Mouse (Mus musculus): ENCODE results near the gene Nt5c3b. TPM values are rescaled to one million over a fixed set of nuclear protein-coding genes. Genes with fewer than 3 reads are reported as not detected.

Nt5c3b gene
- polyA plus RNA-seq, 1 experiment from 2014 or later: 69.6 TPM

DNA sequence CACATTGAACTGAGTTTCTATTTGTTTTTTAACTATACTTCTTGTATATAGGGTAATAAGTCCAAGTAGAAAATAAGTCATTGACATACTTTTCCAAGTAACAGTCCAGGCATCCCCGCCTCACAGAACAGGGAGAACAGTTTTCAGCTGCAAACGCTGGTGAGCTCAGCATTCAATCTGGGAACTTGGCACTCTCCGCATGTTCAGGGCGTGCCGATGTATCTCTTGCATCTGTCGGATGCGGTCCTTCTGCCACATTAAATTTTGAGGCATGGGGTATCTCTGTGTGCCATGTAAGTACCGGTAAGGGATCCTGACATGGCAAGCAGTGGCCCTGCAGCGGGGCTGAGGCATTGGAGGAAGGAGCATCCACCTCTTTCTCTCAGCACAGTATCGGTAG lies 21.1 kb upstream of the Nt5c3b start:
- H3K4me1 ChIP-seq (replicated peaks; ENCODE audit: control insufficient read depth, insufficient read depth): no peaks in the 10 kb centered on the region
- DNase-seq (ENCODE audit: low spot score): no peak
- H3K27me3 ChIP-seq (ENCODE audit: control insufficient read depth, insufficient read depth, low read length): no peaks in the 10 kb centered on the region
- H3K36me3 ChIP-seq (ENCODE audit: control insufficient read depth, insufficient read depth, low read length): peaks cover 4% of the 10 kb centered on the region; the same call in 1 of the 2 replicates
- 83% methylated on average over 10 of the region's 10 CpGs for WGBS
- no peak overlapping the region for H3K4me3 ChIP-seq (ENCODE audit: low read depth, low read length)
- H3K9ac ChIP-seq (ENCODE audit: low read length): no peak overlapping the region
- no peak overlapping the region for H3K4me2 ChIP-seq (replicated peaks; ENCODE audit: low read depth)
- no peak overlapping the region for H3K27ac ChIP-seq (replicated peaks)
- ATAC-seq (ENCODE audit: low FRiP score, low TSS enrichment): no peak
- TF ChIP-seq EP300 (optimal IDR thresholded peaks at IDR 0.05) (no peak), CTCF (IDR thresholded peaks at IDR 0.05; ENCODE audit: low read depth) (no peak)
- no peaks in the 10 kb centered on the region for H3K9me3 ChIP-seq (ENCODE audit: control insufficient read depth, low read length)

DNA sequence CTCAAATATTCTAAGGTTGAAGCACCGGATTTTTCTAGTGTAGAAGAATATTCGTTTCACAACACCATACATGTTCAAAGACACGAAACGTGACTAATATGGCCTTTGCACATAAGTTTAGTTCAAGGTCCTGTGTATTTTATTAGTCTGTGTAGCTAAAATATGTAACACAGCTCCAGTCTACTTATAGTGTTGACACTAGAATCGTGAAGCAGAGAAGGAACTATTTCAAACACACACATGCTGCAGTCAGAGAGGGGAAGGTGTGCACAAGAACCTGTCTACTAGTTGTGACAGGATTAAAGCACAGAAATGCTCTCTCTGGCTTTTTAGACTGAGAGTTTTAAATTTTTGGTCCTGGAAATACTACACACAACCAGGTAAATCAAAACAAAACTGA lies 16.1 kb upstream of the Nt5c3b start:
- Histone ChIP-seq H3K36me3 (ENCODE audit: control insufficient read depth, insufficient read depth, low read length) (peaks cover 4% of the 10 kb centered on the region; the same call in 1 of the 2 replicates), H3K4me3 (ENCODE audit: low read depth, low read length) (no peak overlapping the region), H3K4me1 (replicated peaks; ENCODE audit: control insufficient read depth, insufficient read depth) (no peaks in the 10 kb centered on the region), H3K9me3 (ENCODE audit: control insufficient read depth, low read length) (no peaks in the 10 kb centered on the region), H3K9ac (ENCODE audit: low read length) (no peak overlapping the region), H3K27ac (replicated peaks) (no peak overlapping the region), H3K4me2 (replicated peaks; ENCODE audit: low read depth) (no peak overlapping the region), H3K27me3 (ENCODE audit: control insufficient read depth, insufficient read depth, low read length) (no peaks in the 10 kb centered on the region)
- 71% methylated on average over 5 of the region's 5 CpGs for WGBS
- DNase-seq (ENCODE audit: low spot score) (no peak), ATAC-seq (ENCODE audit: low FRiP score, low TSS enrichment) (0 out of 2 replicates have a peak, but pooled peaks have one; percentile 40)
- TF ChIP-seq CTCF (IDR thresholded peaks at IDR 0.05; ENCODE audit: low read depth) (no peak), EP300 (optimal IDR thresholded peaks at IDR 0.05) (no peak)

DNA sequence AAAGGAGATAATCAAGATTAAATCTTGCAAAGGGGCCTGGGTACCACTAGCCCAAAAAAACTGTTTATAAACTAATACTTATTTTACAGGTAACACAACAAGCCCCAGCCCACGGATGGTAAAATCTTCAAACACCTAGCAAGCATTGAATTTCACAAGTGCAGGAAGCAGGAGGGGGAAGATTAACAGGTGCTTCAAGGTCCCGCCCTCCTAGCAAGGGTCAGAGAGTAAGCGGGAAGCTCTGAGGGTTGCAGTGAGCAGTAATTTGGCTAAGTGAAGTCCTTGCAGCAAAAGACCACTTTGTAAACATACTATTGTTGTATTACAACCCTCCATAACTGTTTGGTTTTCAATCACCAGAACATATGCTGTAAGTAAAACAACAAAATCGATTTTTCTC lies 15.6 kb upstream of the Nt5c3b start:
- Histone ChIP-seq H3K27me3 (ENCODE audit: control insufficient read depth, insufficient read depth, low read length) (no peaks in the 10 kb centered on the region), H3K27ac (replicated peaks) (no peak overlapping the region), H3K9me3 (ENCODE audit: control insufficient read depth, low read length) (no peaks in the 10 kb centered on the region), H3K4me2 (replicated peaks; ENCODE audit: low read depth) (no peak overlapping the region), H3K4me1 (replicated peaks; ENCODE audit: control insufficient read depth, insufficient read depth) (no peaks in the 10 kb centered on the region), H3K9ac (ENCODE audit: low read length) (no peak overlapping the region), H3K4me3 (ENCODE audit: low read depth, low read length) (no peak overlapping the region), H3K36me3 (ENCODE audit: control insufficient read depth, insufficient read depth, low read length) (peaks cover 2% of the 10 kb centered on the region; the same call in 1 of the 2 replicates)
- ATAC-seq (ENCODE audit: low FRiP score, low TSS enrichment) (no peak), DNase-seq (ENCODE audit: low spot score) (no peak)
- 62% methylated on average over 4 of the region's 4 CpGs for WGBS
- TF ChIP-seq CTCF (IDR thresholded peaks at IDR 0.05; ENCODE audit: low read depth) (no peak), EP300 (optimal IDR thresholded peaks at IDR 0.05) (no peak)

DNA sequence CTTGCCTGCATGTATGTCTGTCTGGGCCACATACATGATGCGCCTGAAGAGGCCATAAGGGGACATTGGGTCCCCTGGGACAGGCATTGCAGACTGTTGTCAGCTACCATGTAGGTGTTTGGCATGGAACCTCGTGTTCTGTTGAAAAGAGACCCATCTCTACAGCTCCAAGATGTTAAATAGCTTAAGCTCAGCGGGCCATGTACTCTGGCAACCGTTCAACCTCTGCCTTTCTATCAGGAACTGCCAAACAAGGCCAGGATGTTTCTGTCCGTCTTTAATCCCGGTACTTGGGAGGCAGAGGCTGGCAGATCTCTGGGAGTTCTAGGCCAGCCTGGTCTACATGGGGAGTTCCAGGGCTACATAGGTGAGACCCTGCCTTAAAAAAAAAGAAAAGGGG lies 1.0 kb upstream of the Nt5c3b start:
- no peaks in the 10 kb centered on the region for H3K9me3 ChIP-seq (ENCODE audit: control insufficient read depth, low read length)
- no peak for TF ChIP-seq EP300 (optimal IDR thresholded peaks at IDR 0.05)
- TF ChIP-seq CTCF (IDR thresholded peaks at IDR 0.05; ENCODE audit: low read depth): no peak
- no peak for ATAC-seq (ENCODE audit: low FRiP score, low TSS enrichment)

DNA sequence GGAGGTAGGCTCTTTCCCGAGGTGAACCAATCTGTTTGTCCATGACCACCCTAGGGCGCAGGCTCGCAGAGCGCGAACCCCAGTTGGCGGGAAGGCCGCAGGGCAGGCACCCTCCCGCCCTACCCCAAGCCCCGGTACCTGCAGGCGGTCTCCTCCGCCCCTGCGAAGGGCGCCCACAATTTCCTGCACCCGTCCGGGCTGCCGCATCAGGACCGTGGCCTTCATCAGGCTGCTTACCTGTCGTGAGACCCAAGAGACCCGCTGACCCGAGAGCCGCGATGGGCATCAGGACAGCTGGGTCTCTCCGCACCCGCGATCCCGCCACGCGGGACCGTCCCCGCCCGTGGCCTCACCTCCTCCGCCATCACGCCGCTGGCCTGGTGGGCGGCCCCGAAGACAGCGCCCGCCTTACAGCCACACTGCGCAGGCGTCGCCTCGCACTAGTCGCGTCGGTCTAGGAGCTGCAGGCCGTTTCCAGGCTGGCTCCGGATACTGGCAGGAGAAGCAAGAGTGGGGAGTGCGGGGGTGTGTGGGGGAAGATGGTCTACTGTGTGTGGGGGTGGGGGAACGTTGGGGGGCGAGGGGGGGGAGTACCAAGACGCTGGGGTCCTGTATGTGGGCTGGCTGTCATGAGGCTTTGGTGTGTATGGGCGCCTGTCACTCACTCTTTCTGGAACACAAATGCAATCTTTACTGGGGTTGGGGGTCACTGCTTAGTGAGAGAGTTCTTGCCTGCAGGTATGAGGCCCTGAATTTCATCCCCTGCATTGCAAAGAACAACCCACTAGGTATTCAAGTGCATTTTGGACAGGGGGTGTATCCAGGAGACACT lies 701 bp downstream of the Nt5c3b start:
- peak; percentile 88 for DNase-seq (ENCODE audit: low spot score)
- WGBS: 1% methylated on average over 50 of the region's 52 CpGs
- TF ChIP-seq EP300 (optimal IDR thresholded peaks at IDR 0.05) (no peak), CTCF (IDR thresholded peaks at IDR 0.05; ENCODE audit: low read depth) (peak; percentile 16; the same call in 1 of the 2 replicates)

More for the DNA sequence above, 1.0 kb upstream of the Nt5c3b start:
- peaks cover 4% of the 10 kb centered on the region; the same call in 1 of the 2 replicates for H3K4me1 ChIP-seq (replicated peaks; ENCODE audit: control insufficient read depth, insufficient read depth)
- no peak for DNase-seq (ENCODE audit: low spot score)
- no peak overlapping the region for H3K27ac ChIP-seq (replicated peaks)
- no peak overlapping the region for H3K4me2 ChIP-seq (replicated peaks; ENCODE audit: low read depth)
- H3K27me3 ChIP-seq (ENCODE audit: control insufficient read depth, insufficient read depth, low read length): no peaks in the 10 kb centered on the region
- WGBS: 82% methylated on average over 6 of the region's 6 CpGs
- no peaks in the 10 kb centered on the region; the same call in 1 of the 2 replicates for H3K36me3 ChIP-seq (ENCODE audit: control insufficient read depth, insufficient read depth, low read length)
- H3K9ac ChIP-seq (ENCODE audit: low read length): no peak overlapping the region
- H3K4me3 ChIP-seq (ENCODE audit: low read depth, low read length): no peak overlapping the region

DNA sequence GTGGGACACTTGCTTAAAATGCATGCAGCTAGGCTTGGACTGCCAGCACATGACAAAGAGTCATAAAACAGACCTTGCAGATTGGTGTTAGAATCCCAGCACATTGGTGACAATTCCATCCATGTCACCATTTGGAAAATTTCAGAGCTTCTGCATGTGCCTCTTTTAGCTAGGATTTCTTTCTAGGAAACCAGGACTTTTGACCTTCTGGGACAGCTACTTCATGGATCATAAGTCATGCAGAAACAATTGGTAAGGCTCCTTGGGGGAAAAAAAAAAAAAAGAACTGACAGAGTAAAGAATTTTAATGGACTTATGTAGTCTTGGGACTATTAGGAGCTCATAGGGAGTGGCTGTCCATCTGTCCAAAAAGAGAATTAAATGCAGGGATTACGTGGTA lies 3.7 kb downstream of the Nt5c3b start:
- ATAC-seq (ENCODE audit: low FRiP score, low TSS enrichment): no peak
- no peak overlapping the region for H3K4me3 ChIP-seq (ENCODE audit: low read depth, low read length)
- peaks cover 11% of the 10 kb centered on the region for H3K36me3 ChIP-seq (ENCODE audit: control insufficient read depth, insufficient read depth, low read length)
- peaks cover 4% of the 10 kb centered on the region; the same call in 1 of the 2 replicates for H3K4me1 ChIP-seq (replicated peaks; ENCODE audit: control insufficient read depth, insufficient read depth)
- H3K27me3 ChIP-seq (ENCODE audit: control insufficient read depth, insufficient read depth, low read length): no peaks in the 10 kb centered on the region
- no peak overlapping the region for H3K4me2 ChIP-seq (replicated peaks; ENCODE audit: low read depth)
- TF ChIP-seq EP300 (optimal IDR thresholded peaks at IDR 0.05): no peak
- H3K27ac ChIP-seq (replicated peaks): no peak overlapping the region
- no peak overlapping the region for H3K9ac ChIP-seq (ENCODE audit: low read length)
- WGBS: 75% methylated on average over 1 of the region's 1 CpGs
- no peaks in the 10 kb centered on the region for H3K9me3 ChIP-seq (ENCODE audit: control insufficient read depth, low read length)
- DNase-seq (ENCODE audit: low spot score): no peak

More for the DNA sequence above, 701 bp downstream of the Nt5c3b start:
- Histone ChIP-seq H3K4me2 (replicated peaks; ENCODE audit: low read depth) (peak overlapping the region; percentile 95), H3K36me3 (ENCODE audit: control insufficient read depth, insufficient read depth, low read length) (peaks cover under 1% of the 10 kb centered on the region), H3K9ac (ENCODE audit: low read length) (peak overlapping the region; percentile 90), H3K27me3 (ENCODE audit: control insufficient read depth, insufficient read depth, low read length) (no peaks in the 10 kb centered on the region), H3K9me3 (ENCODE audit: control insufficient read depth, low read length) (no peaks in the 10 kb centered on the region), H3K4me3 (ENCODE audit: low read depth, low read length) (peak overlapping the region; percentile 74), H3K4me1 (replicated peaks; ENCODE audit: control insufficient read depth, insufficient read depth) (peaks cover 4% of the 10 kb centered on the region; the same call in 1 of the 2 replicates), H3K27ac (replicated peaks) (peak overlapping the region; percentile 58; the same call in 1 of the 2 replicates)
- ATAC-seq (ENCODE audit: low FRiP score, low TSS enrichment): peak; percentile 95
